Comparison of ENCODE assay signal across 21 mouse cellular contexts in the genomic region with DNA sequence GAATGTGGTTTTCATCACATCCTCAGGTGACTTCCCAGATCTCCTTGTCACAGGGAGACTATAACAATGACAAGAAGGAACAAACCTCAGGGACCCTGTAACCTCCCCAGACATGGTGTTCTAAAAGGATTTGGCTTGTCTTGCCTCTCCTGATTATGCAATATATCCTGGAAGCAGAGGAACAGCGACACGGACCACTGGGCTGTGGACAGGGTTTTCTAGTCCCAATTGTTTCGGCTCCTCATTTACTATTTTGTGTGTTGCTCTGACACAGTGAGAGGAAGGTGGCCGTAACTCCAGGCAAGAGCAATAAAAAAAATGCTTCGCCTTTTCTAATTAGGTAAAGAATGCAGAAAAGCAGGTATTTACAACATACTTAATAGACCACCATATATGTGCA. TPM values are rescaled to one million over a fixed set of nuclear protein-coding genes. Genes with fewer than 3 reads are reported as not detected.
DNase-seq lines count a peak whose midpoint lies in the region; ATAC-seq and TF ChIP-seq lines count a peak whose summit lies in the region.
"Had no signal": no experiment of that assay in that cellular context is flagged by ENCODE, and none has a peak within 500 bp of the region (broad histone marks: within the 10 kb centered on the region; RNA-seq: fewer than 3 reads in every experiment).

No protein-coding gene starts in this region.

- H3K9me3 ChIP-seq in kidney, embryonic 15.5 days (replicated peaks), result no peaks in the 10 kb centered on the region
- H3K9me3 ChIP-seq: embryonic facial prominence, embryonic 10.5 days; forebrain, embryonic 13.5 days; heart, embryonic 10.5 days; heart, embryonic 15.5 days; hindbrain, embryonic 13.5 days had no signal

- in situ Hi-C loops in Patski (cut with MboI; ENCODE audit: low pct_unique_long_range_greater_than_20kb), result no loop called here

- CTCF ChIA-PET in Patski (lab: Charles Lee), result no interaction called here

- H3K79me2 ChIP-seq in heart, adult 2 months (replicated peaks; ENCODE audit: control insufficient read depth, insufficient read depth, low read length), result no peaks in the 10 kb centered on the region

- POLR2A ChIA-PET in Patski (lab: Charles Lee), result no interaction called here

- no peak overlapping the region for H3K27ac ChIP-seq in heart, adult 2 months
- 0 out of 2 replicates have a peak overlapping the region, but pooled peaks have one; percentile 13 for H3K27ac ChIP-seq in kidney, embryonic 15.5 days
- H3K27ac ChIP-seq: embryonic facial prominence, embryonic 10.5 days; forebrain, embryonic 13.5 days; heart, embryonic 10.5 days; heart, embryonic 15.5 days; hindbrain, embryonic 13.5 days; hindbrain, postnatal 0 days had no signal

- no peaks in the 10 kb centered on the region for H3K27me3 ChIP-seq in heart, adult 2 months (ENCODE audit: control insufficient read depth, insufficient read depth, low read length)
- no peaks in the 10 kb centered on the region for H3K27me3 ChIP-seq in kidney, embryonic 15.5 days
- no peaks in the 10 kb centered on the region for H3K27me3 ChIP-seq in Patski
- H3K27me3 ChIP-seq: CH12.LX; forebrain, embryonic 13.5 days; heart, embryonic 15.5 days; hindbrain, embryonic 13.5 days had no signal

- no peak overlapping the region for H3K4me3 ChIP-seq in heart, adult 2 months
- no peak overlapping the region for H3K4me3 ChIP-seq in kidney, embryonic 15.5 days (replicated peaks)
- H3K4me3 ChIP-seq: embryonic facial prominence, embryonic 10.5 days; forebrain, embryonic 13.5 days; heart, embryonic 10.5 days; heart, embryonic 15.5 days; hindbrain, embryonic 13.5 days had no signal

- intact Hi-C loops in heart, adult 2 months (cut with DNase I), result no loop called here

- no peaks in the 10 kb centered on the region for H3K36me3 ChIP-seq in heart, adult 2 months (ENCODE audit: control insufficient read depth, insufficient read depth, low read length)
- no peaks in the 10 kb centered on the region for H3K36me3 ChIP-seq in kidney, embryonic 15.5 days
- H3K36me3 ChIP-seq: embryonic facial prominence, embryonic 10.5 days; heart, embryonic 10.5 days; heart, embryonic 15.5 days; hindbrain, embryonic 13.5 days had no signal

- 76% methylated on average over 5 of the region's 5 CpGs for WGBS in heart, adult 2 months
- 35% methylated on average over 5 of the region's 5 CpGs for WGBS in kidney, embryonic 15.5 days

- no peak overlapping the region for H3K9ac ChIP-seq in heart, adult 2 months (ENCODE audit: low read depth, low read length)
- H3K9ac ChIP-seq in kidney, embryonic 15.5 days, result no peak overlapping the region
- H3K9ac ChIP-seq: forebrain, embryonic 13.5 days; heart, embryonic 15.5 days; hindbrain, embryonic 13.5 days had no signal

- H3K4me2 ChIP-seq in kidney, embryonic 15.5 days, result no peak overlapping the region
- H3K4me2 ChIP-seq: forebrain, embryonic 13.5 days; heart, embryonic 15.5 days; hindbrain, embryonic 13.5 days had no signal

- TF ChIP-seq EP300 in heart, adult 2 months (IDR thresholded peaks at IDR 0.05; ENCODE audit: insufficient read depth, low read depth, low read length), result no peak

- peak; percentile 62 for ATAC-seq in kidney, embryonic 15.5 days (replicated peaks; ENCODE audit: low FRiP score)
- ATAC-seq in Patski, result peak; percentile 51
- ATAC-seq: forebrain, embryonic 13.5 days; hindbrain, postnatal 0 days had no signal

- no peak for TF ChIP-seq CTCF in heart, adult 2 months (IDR thresholded peaks at IDR 0.05)
- TF ChIP-seq CTCF in Patski (IDR thresholded peaks at IDR 0.05), result no peak

- no peak for TF ChIP-seq POLR2A in heart, adult 2 months (IDR thresholded peaks at IDR 0.05; ENCODE audit: insufficient read depth, low read depth, low read length)

- peak; percentile 16 to 22 for DNase-seq in heart, adult 18-20 months
- no peak for DNase-seq in heart, adult 2 months
- DNase-seq in kidney, adult 11 months, result no peak
- DNase-seq in Patski (ENCODE audit: low read depth, low spot score) (no peak), MN1 (ENCODE audit: low spot score) (no peak)
- DNase-seq in kidney, postnatal 25 days, result peak; percentile 6 to 40
- DNase-seq: adrenal gland, adult 8-10 months; adrenal gland, postnatal 36 days; cerebellum, adult 2 months; cerebellum, postnatal 10 days; gastrocnemius, postnatal 10 days; heart, postnatal 14 days had no signal

- H3K4me1 ChIP-seq in heart, adult 2 months (ENCODE audit: control insufficient read depth, insufficient read depth, low read length), result no peaks in the 10 kb centered on the region; the same call in 1 of the 2 replicates
- peaks cover 8% of the 10 kb centered on the region for H3K4me1 ChIP-seq in kidney, embryonic 15.5 days
- H3K4me1 ChIP-seq: forebrain, embryonic 13.5 days; heart, embryonic 10.5 days; heart, embryonic 15.5 days; hindbrain, embryonic 13.5 days had no signal

RNA-seq across cellular contexts. Expression of gene Bnc2, which starts 51.8 kb away (rescaled TPM):
- 1 to 10 TPM; 5.6 to 6.4 TPM for total RNA-seq in heart, adult 18-20 months (2021)
- total RNA-seq in heart, adult 2 months (2021), result 1 to 10 TPM; 2.6 to 3.0 TPM
- 1.3 and 1.6 TPM in 2 replicates for polyA plus RNA-seq in heart, adult 2 months (2012; rRNA removed)
- polyA plus RNA-seq in kidney, embryonic 15.5 days (2015; fragmentation: Nextera tagmentation; extraction: Ambion mirVana), result 9.7 and 11.1 TPM in 2 replicates
- 19.3 TPM for polyA plus RNA-seq in Patski (2021)
- total RNA-seq: CH12.LX; hematopoietic stem cell, adult 5-6 weeks had no signal

Comparison
In these comparisons a context has a peak if more than half of its experiments do, and no peak if none do; other contexts are left out.
1. DNase-seq: peak in heart, adult 18-20 months (2 of 2) and kidney, postnatal 25 days (2 of 2); none in heart, adult 2 months (0 of 2), kidney, adult 11 months (single experiment), Patski (single experiment) and MN1 (single experiment).